Mouse (Mus musculus) right cerebral cortex, postnatal 25 days (tissue): ENCODE measurements at regions not wholly inside any gene's neighbourhood (a gene's known extent, or its start where the extent isn't known, plus 50 kb on each side); places are given as distances from the start of the nearest gene placed in this dataset.

Source experiments
- DNase-seq: peaks from one replicate; pipeline ENCODE4 v3.0.0; 2022

DNA sequence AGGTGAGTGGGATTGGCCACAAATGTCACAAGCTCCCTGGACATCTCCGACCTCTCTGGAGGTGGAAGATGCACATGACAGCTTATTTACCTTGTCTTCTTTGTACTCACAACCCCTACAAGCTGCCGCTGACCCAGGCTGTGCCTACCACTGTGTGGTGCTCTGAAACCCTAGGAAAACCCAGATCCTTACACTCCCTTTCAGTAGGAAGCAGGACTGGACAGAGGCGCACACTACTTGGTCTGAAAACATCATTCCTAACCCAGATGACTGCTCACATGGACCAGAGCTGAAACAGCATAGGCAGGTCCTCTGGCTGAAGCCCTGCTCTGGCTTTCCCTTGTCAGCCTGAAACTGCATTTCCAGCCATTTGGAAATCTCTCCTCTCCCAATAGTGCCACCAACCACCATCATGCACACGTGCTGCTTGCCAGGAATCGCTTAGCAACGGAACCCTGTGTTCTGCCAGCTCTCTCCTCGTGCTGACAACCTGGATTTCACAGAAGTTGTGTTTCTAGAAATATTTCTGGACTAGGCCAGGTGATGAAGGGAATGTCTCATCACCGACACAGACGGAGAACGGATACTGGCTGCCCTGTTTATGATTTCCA is 196.1 kb downstream of the Irs2 start:
- peak; percentile 78 for DNase-seq

DNA sequence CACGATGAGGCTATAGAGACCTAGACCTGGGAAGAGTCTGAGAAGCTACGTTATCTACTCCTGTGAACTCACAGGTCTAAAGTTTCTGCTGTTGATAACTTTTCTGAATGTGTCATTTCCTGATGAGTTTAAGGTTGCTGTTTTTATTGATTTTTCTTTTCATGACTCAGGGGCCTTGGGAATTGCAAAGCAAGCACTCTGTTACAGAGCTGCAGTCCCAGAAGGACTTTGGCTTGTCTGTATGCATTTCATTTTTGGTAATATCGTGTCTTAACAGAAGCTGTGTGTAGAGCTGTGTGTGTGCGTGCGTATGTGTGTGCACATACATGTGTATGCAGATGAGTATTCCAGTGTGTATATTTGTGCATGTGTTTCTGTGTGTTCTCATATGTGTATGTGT is 201.2 kb downstream of the Irs2 start:
- DNase-seq, result no peak

DNA sequence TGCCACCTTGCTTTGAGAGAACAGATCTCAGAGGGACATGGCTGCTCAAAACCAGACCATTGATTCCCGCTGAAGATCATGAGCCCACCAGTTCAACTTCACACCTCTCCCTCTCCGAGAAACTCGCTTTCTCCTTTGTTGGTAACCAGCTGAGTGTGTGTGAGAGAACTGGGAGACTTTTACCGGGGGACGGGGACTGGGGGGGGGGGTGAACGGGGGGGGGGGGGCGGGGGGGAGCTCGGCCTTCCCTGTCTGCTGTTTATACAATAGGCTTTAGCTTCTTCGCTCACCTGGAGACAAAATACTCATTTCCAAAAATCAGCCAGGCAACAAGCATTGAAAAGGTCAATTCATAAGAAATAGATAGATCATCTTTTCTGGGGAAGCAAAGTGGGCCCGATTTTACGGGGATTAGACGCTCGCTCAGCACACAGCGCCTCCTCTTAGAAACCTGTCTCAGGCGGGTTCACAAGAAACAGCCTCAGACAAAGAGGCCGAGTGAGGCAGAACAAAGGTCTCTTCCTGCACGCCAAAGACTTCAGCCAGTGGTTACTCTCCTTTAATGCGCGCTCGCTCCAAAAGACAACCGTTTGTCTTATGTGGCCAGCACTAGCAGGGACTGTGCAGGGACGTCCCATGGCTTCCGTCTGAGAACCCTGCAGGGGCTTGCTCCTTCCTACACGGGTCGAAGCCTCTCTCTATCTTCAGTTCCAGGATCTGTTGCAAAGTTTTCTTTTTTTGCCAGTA is 202.7 kb downstream of the Irs2 start:
- DNase-seq, result no peak

DNA sequence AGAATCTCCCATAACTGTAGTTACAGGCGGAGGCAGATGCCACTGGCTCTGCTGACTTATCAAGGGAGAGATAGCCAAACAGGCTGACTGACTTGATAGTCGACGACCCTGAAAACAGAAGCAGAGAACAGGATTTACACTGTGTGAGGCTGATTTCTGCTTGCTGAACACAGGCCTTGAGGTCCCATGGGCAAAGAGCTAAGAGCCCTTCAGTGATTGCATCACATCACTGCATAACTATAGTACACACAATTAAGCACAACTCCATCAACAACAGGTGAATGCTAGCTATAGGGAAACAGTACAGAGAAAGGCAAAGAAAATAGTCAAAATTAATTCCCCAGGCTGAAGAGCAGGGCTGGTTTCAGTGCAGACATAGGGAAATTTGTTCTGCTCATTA is 203.3 kb downstream of the Irs2 start:
- no peak for DNase-seq

GRCm38 (mm10) chr8:10802003-10802402 is 206.3 kb downstream of the Irs2 start:
- DNase-seq, result no peak

DNA sequence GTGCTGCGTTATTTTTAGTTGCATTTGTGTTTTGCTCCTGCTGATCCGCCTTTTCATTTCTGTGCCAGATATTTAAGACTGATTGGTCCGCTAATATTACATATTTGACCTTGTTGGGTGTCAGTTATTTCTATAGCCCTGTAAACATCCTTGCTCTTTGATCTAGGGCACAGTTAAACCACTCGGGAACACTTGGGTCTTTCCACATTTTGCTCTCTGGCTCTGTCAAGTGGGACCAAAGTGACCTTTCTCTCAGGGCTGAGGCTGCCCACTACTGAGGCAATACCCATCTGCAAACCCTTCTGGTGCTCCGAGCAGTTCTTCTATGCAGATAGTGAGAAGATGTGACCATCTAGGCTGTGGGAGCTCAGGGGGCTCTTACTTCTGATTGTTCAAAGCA is 206.7 kb downstream of the Irs2 start:
- no peak for DNase-seq

GRCm38 (mm10) chr8:10798444-10798843 is 209.8 kb downstream of the Irs2 start:
- no peak for DNase-seq

DNA sequence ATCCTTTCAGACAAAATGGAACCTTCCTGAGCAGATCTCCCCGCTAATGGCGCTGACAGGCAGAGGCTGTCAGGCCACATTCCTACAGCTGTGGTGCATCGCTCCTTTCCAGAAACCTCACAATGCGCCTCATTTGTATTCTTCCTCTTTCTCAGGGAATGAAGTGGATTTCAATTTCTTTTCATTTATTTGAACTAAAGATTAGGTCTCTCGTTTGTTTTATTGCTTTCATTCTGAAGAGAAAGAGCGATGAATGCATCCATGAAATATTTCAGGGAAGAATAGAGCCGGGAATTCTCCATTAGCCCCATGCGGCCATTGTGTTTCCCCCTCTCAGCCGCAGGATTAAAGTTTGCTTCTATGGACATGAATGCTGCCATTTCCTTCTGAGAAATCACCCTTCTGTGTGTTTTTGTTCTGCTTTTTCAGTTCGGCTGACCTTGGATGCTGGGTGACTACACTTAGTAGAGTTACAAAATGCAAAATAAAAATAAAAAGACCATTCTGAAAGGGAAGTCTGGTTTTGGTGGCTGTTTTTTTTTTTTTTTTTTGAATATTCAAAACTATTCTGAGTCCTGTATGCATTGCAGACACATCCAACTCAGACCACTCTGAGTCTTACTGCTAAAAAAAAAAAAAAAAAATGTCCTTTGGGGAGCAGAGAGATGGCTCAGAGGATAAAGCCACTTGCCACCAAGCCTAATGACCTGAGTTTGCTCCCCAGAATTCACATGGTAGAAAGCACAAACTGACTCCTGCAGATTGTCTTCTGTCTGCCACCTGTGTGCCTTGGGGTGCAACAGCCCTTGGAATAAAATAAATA is 213.7 kb downstream of the Irs2 start:
- no peak for DNase-seq

GRCm38 (mm10) chr8:10793670-10794366 is 214.4 kb downstream of the Irs2 start:
- no peak for DNase-seq

DNA sequence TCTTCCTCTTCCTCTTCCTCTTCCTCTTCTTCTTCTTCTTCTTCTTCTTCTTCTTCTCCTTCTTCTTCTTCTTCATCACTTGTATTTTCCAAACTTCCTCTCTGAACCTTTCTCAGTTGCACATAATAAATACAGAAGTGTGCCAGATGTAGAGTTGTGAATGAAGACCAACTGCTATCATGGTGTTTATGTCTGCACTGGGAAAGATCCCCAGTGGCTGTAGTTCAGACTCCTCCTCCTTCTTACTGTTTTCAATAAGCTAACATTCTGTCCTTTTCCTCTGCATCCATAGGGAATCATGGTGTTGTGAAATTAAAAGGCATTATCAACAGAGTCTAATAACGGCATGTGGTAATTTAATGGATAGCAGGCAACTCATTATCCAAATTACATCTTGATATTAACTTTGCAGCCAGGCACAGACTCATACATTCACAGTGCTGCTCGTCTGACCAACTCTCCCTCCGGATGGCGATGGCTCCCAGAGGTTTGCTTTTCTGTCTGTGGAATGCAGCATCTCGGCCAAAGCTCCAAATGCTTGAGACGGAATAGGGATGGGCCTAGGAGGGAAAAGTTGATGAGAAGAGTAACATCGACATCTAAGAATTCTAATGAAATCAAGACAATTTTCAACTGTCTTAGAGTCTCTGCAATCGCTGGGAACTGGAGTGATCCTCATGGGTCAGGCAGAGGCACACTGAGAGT is 219.6 kb downstream of the Irs2 start:
- no peak for DNase-seq

DNA sequence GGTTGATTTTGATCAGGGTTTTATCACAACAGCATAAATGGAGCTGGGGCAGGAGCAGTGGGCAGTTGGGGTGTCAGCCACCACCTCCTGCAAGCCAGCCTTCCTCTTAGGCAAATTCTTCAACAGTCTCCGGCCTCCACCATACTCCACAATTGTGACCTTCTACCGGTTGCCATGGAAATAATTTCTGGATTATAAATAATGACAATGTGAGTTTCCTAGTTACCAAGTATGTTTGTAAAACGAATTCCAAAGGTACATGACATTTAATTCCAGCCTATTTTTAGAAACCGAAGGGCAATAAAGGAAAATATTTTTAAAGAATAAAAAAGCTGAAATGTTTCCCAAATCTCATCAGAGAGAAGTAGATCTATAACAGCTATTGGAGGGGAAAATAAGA is 222.5 kb downstream of the Irs2 start:
- no peak for DNase-seq

- DNase-seq, result no peak
Observed at GRCm38 (mm10) chr8:10785311-10785710, 222.9 kb downstream of the Irs2 start.

DNA sequence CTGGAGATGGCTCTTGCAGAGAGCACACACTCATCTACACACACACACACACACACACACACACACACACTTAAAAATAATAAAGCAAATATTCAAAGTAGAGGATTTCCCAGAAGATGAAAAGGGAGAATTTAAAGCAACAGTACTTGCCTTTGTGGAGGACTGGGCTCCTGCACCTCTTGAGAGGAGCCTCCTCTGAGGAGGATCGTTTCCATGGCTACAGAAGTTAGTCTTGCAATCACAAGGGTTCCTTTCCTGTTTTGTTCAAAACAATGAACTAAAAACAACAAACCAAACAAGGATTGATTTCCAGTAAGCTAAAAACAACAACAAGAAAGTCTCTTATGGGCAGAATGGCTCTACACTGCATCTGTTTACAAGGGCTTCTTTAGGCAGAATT is 223.8 kb downstream of the Irs2 start:
- no peak for DNase-seq

- no peak for DNase-seq
Observed at GRCm38 (mm10) chr8:10781860-10782259, 226.4 kb downstream of the Irs2 start.

DNA sequence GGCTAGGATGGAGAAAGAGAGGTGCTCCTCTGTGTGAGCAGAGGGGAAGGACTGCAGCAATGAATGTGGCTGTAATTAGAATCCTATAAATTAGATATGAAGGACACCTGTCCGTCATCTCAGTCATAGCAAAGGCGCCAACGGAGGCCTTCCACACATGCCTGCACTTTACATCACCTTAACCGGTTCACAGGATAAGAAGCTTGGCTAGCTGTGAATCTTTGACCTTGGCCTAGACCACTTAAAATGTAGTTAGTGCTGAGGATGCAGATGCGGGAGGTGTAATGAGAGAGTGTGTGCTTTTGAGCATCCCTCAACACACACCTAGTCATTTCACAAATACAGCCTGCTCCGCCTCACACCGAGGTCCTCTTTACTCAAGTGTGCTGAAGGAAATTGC is 228.6 kb downstream of the Irs2 start:
- DNase-seq, result no peak

DNA sequence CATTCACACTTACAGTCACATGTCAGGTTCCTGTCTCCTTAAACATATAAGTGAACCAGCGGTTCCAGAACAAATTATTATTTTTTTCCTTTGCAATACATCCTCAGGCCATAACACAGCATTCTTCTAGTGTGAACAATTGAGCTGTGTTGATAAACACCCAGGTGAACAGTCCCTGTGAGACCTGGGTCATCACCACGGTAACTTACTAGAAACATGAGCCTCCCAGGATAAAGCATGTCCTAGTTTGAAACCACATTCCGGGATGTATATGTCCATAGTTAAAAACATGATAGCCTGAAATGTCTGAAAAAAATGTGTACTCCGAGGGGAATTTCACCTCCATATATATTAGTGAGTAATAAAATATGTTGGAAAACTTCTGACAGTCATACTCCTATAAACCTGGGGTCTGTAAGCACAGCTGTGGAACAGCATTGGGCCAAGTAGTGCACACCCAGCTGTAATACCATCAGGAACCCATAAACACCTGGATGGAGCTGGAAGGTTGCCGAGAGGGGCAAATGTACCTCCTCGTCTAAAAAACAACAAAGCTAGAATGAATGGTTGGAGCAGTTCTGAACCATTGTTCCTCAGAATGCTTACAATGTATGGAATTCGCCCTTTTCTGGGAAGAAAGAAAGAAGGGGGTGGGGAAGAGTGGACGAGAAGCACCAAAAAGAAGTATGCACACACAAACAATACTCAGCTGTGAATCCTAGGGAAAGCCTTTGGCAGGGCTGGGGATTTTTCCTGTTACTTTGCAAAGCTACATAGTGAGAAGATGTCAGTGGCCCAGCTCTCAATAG is 232.9 kb downstream of the Irs2 start:
- no peak for DNase-seq

- DNase-seq, result no peak
Observed at GRCm38 (mm10) chr8:10774778-10775177, 233.5 kb downstream of the Irs2 start.

DNA sequence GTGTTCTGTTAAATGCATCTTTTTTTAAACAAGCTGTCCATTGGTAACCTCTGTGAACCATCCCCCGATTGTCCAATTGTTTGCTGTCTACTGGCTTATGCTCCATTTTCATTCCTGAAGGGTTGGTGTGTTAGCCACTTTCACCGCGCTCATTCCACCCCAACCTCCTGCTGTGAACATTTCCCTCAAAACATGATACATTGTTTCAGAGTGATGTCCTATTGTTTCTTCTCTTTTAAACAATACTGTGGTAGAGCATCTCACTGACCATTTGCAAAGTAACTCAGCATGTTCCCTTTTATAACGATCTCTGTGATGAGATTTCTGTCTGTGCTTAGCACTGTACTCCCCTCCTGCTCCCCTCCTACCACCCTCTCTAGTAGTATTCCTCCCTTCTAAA is 240.1 kb downstream of the Irs2 start:
- no peak for DNase-seq

- DNase-seq, result no peak
Observed at GRCm38 (mm10) chr8:10763907-10764306, 244.4 kb downstream of the Irs2 start.

DNA sequence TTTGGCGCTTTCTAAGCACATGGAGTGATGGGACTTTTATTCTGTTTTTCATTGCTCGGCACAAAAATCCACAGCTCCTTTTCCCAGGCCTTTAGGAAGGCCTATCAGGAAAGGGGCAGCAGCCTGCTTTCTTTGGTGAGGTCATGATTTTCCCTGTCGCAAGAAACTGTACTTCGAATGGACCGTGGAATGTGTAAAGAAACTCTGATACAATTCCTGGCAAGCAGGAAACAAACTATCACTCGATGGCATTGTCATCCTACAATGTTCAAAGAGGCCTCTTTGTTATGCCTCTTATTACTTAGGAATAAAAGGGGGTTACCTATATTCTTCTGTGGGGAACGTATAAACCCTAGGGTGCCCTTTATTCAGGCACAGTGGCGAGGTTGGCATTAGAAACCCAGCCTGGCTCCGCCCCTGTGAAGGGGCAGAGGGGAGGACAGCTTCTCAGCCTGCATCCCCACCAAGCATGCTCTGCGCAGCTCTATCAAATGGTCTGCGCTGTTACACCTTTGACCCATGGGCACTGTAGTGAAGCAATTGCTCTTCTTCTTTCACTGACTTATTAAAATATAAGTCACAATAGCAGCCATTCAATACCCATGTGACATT is 246.5 kb downstream of the Irs2 start:
- DNase-seq, result no peak
